Mouse (Mus musculus): Measurements from ENCODE around the gene Hells.

Hells gene

GRCm38 (mm10) chr19:38930788-38931565 lies at the start of gene Hells:
TSS of gene Hells (plus strand) at chr19:38930915.
- DNase-seq: peak; percentile 90

- peak; percentile 19 for DNase-seq
Observed at GRCm38 (mm10) chr19:38901146-38902135, 29.3 kb upstream of the Hells start.

- DNase-seq: no peak
Observed at GRCm38 (mm10) chr19:38902501-38902900, 28.2 kb upstream of the Hells start.

GRCm38 (mm10) chr19:38913786-38914185 lies 16.9 kb upstream of the Hells start:
- DNase-seq: no peak

- no peak for DNase-seq
Observed at GRCm38 (mm10) chr19:38914926-38915325, 15.8 kb upstream of the Hells start.

- peak; percentile 72 for DNase-seq
Observed at GRCm38 (mm10) chr19:38915677-38916076, 15.0 kb upstream of the Hells start.

GRCm38 (mm10) chr19:38928481-38929158 lies 2.1 kb upstream of the Hells start:
- no peak for DNase-seq

GRCm38 (mm10) chr19:38929471-38930251 lies 1.1 kb upstream of the Hells start:
- DNase-seq: no peak

GRCm38 (mm10) chr19:38930252-38930787 lies 395 bp upstream of the Hells start:
- no peak for DNase-seq

- no peak for DNase-seq
Observed at GRCm38 (mm10) chr19:38931566-38931890, 813 bp downstream of the Hells start.

GRCm38 (mm10) chr19:38944590-38945307 lies 14.0 kb downstream of the Hells start:
- DNase-seq: no peak

GRCm38 (mm10) chr19:38970741-38971140 lies 40.0 kb downstream of the Hells start:
- no peak for DNase-seq

GRCm38 (mm10) chr19:38972581-38972980 lies 41.9 kb downstream of the Hells start:
- no peak for DNase-seq

- DNase-seq: no peak
Observed at GRCm38 (mm10) chr19:38973666-38974065, 43.0 kb downstream of the Hells start.

GRCm38 (mm10) chr19:38976269-38976668 lies 45.6 kb downstream of the Hells start:
- no peak for DNase-seq

- peak; percentile 69 for DNase-seq
Observed at GRCm38 (mm10) chr19:38981966-38982365, 51.3 kb downstream of the Hells start.

GRCm38 (mm10) chr19:38998248-38998647 lies 67.5 kb downstream of the Hells start:
- no peak for DNase-seq

GRCm38 (mm10) chr19:38998676-38999075 lies 68.0 kb downstream of the Hells start:
- DNase-seq: no peak

GRCm38 (mm10) chr19:39005132-39005531 lies 74.4 kb downstream of the Hells start:
- DNase-seq: no peak

- DNase-seq: no peak
Observed at GRCm38 (mm10) chr19:39006715-39007114, 76.0 kb downstream of the Hells start, which contains the start of gene Cyp2c55. TSS of gene Cyp2c55 (plus strand) at chr19:39007019.

Measured in lung, postnatal 10 days (tissue).